Mouse (Mus musculus) urinary bladder, postnatal 36 days (tissue): ENCODE data around the gene Wdr59.
"Not testable (repeated sequence)": the region's sequence is repeated elsewhere in the genome, so short reads cannot be mapped to it uniquely, and the experiment has no call there.

Source experiments
- DNase-seq, 2 experiments: peaks; one replicate each; pipeline ENCODE4 v3.0.0; 2022; ENCODE audit warnings: low spot score in 2 of 2, mixed read lengths in 1 of 2

Wdr59 gene

GRCm38 (mm10) chr8:111538194-111538593 is 16.3 kb upstream of the Wdr59 start:
- peak in 1 of 2 experiments; percentile 42 for DNase-seq

GRCm38 (mm10) chr8:111537765-111538158 is 15.9 kb upstream of the Wdr59 start:
- DNase-seq: no peak

- DNase-seq: peak; percentile 26 to 38
Measured at GRCm38 (mm10) chr8:111536978-111537764, 15.3 kb upstream of the Wdr59 start.

GRCm38 (mm10) chr8:111536031-111536977 is 14.4 kb upstream of the Wdr59 start, which contains the start of gene Znrf1:
Gene Znrf1 (plus strand): TSS chr8:111536097.
- DNase-seq: peak; percentile 53 to 62

- DNase-seq: no peak
Measured at GRCm38 (mm10) chr8:111535491-111535890, 13.6 kb upstream of the Wdr59 start.

GRCm38 (mm10) chr8:111533503-111533902 is 11.6 kb upstream of the Wdr59 start:
- DNase-seq: no peak

- DNase-seq: no peak
Measured at GRCm38 (mm10) chr8:111531621-111532020, 9.7 kb upstream of the Wdr59 start.

- no peak for DNase-seq
Measured at GRCm38 (mm10) chr8:111531191-111531590, 9.3 kb upstream of the Wdr59 start.

- DNase-seq: no peak
Measured at GRCm38 (mm10) chr8:111528071-111528470, 6.2 kb upstream of the Wdr59 start.

- no peak for DNase-seq
Measured at GRCm38 (mm10) chr8:111527149-111527548, 5.3 kb upstream of the Wdr59 start.

GRCm38 (mm10) chr8:111526403-111527024 is 4.6 kb upstream of the Wdr59 start:
- DNase-seq: no peak

GRCm38 (mm10) chr8:111517466-111517865 is 4.4 kb downstream of the Wdr59 start:
- DNase-seq: no peak

GRCm38 (mm10) chr8:111516451-111517035 is 5.3 kb downstream of the Wdr59 start:
- no peak for DNase-seq

- DNase-seq: no peak
Measured at GRCm38 (mm10) chr8:111513446-111513845, 8.4 kb downstream of the Wdr59 start.

GRCm38 (mm10) chr8:111512941-111513340 is 9.0 kb downstream of the Wdr59 start:
- DNase-seq: no peak

- DNase-seq: no peak
Measured at GRCm38 (mm10) chr8:111510401-111510800, 11.5 kb downstream of the Wdr59 start.

GRCm38 (mm10) chr8:111509278-111509677 is 12.6 kb downstream of the Wdr59 start:
- no peak for DNase-seq

- DNase-seq: no peak
Measured at GRCm38 (mm10) chr8:111508566-111508965, 13.3 kb downstream of the Wdr59 start.

GRCm38 (mm10) chr8:111501724-111502464 is 20.0 kb downstream of the Wdr59 start:
- DNase-seq: no peak

- not testable (repeated sequence) for DNase-seq
Measured at GRCm38 (mm10) chr8:111498249-111498648, 23.6 kb downstream of the Wdr59 start.

- DNase-seq: no peak
Measured at GRCm38 (mm10) chr8:111496326-111496725, 25.6 kb downstream of the Wdr59 start.
